Mouse (Mus musculus): Measurements from ENCODE around the gene Emid1. TPM values are rescaled to one million over a fixed set of nuclear protein-coding genes. Genes with fewer than 3 reads are reported as not detected.

Gene Emid1
- polyA plus RNA-seq, 1 experiment from 2014 or later, result 8.0 TPM

- Histone ChIP-seq H3K27ac (ENCODE audit: low read length) (no peak overlapping the region), H3K9me3 (replicated peaks; ENCODE audit: control insufficient read depth, low read length) (no peaks in the 10 kb centered on the region), H3K4me2 (ENCODE audit: low read depth, low read length) (no peak overlapping the region), H3K36me3 (ENCODE audit: control insufficient read depth, insufficient read depth) (no peaks in the 10 kb centered on the region), H3K9ac (ENCODE audit: low read length) (no peak overlapping the region), H3K4me1 (ENCODE audit: control insufficient read depth, insufficient read depth, low read length) (peaks cover 48% of the 10 kb centered on the region), H3K27me3 (ENCODE audit: control insufficient read depth, insufficient read depth, low read length) (peaks cover 59% of the 10 kb centered on the region), H3K4me3 (ENCODE audit: low read length) (no peak overlapping the region)
- WGBS, result 10% methylated on average over 27 of the region's 27 CpGs
- ATAC-seq (replicated peaks; ENCODE audit: extremely low read depth, insufficient read depth, low FRiP score), result no peak
Observed at GRCm38 (mm10) chr11:5059704-5060156, 92.3 kb downstream of the Emid1 start.

- no peak overlapping the region for H3K4me3 ChIP-seq (ENCODE audit: low read length)
- no peak overlapping the region for H3K4me2 ChIP-seq (ENCODE audit: low read depth, low read length)
Observed at GRCm38 (mm10) chr11:5059230-5059629, 92.8 kb downstream of the Emid1 start.

GRCm38 (mm10) chr11:5058783-5059182 is 93.3 kb downstream of the Emid1 start:
- peaks cover 39% of the 10 kb centered on the region for H3K4me1 ChIP-seq (ENCODE audit: control insufficient read depth, insufficient read depth, low read length)
- no peak overlapping the region for H3K4me3 ChIP-seq (ENCODE audit: low read length)
- ATAC-seq (replicated peaks; ENCODE audit: extremely low read depth, insufficient read depth, low FRiP score), result no peak
- WGBS, result 31% methylated on average over 9 of the region's 9 CpGs
- H3K27ac ChIP-seq (ENCODE audit: low read length), result no peak overlapping the region
- no peak overlapping the region for H3K4me2 ChIP-seq (ENCODE audit: low read depth, low read length)
- no peaks in the 10 kb centered on the region for H3K9me3 ChIP-seq (replicated peaks; ENCODE audit: control insufficient read depth, low read length)
- no peak overlapping the region for H3K9ac ChIP-seq (ENCODE audit: low read length)
- H3K27me3 ChIP-seq (ENCODE audit: control insufficient read depth, insufficient read depth, low read length), result peaks cover 59% of the 10 kb centered on the region
- H3K36me3 ChIP-seq (ENCODE audit: control insufficient read depth, insufficient read depth), result no peaks in the 10 kb centered on the region

More at GRCm38 (mm10) chr11:5059230-5059629, 92.8 kb downstream of the Emid1 start:
- Histone ChIP-seq H3K9me3 (replicated peaks; ENCODE audit: control insufficient read depth, low read length) (no peaks in the 10 kb centered on the region), H3K27me3 (ENCODE audit: control insufficient read depth, insufficient read depth, low read length) (peaks cover 59% of the 10 kb centered on the region), H3K27ac (ENCODE audit: low read length) (no peak overlapping the region), H3K36me3 (ENCODE audit: control insufficient read depth, insufficient read depth) (no peaks in the 10 kb centered on the region), H3K9ac (ENCODE audit: low read length) (no peak overlapping the region), H3K4me1 (ENCODE audit: control insufficient read depth, insufficient read depth, low read length) (peaks cover 44% of the 10 kb centered on the region)
- 24% methylated on average over 14 of the region's 14 CpGs for WGBS
- no peak for ATAC-seq (replicated peaks; ENCODE audit: extremely low read depth, insufficient read depth, low FRiP score)

GRCm38 (mm10) chr11:5057856-5058641 is 94.0 kb downstream of the Emid1 start, which contains the start of gene Rasl10a:
Rasl10a (plus strand) TSS chr11:5058128.
- Histone ChIP-seq H3K27ac (ENCODE audit: low read length) (no peak within 1 kb of the TSS), H3K4me1 (ENCODE audit: control insufficient read depth, insufficient read depth, low read length) (peaks cover 34% of the 10 kb centered on the region), H3K4me2 (ENCODE audit: low read depth, low read length) (peak within 1 kb of the TSS; percentile 99), H3K9me3 (replicated peaks; ENCODE audit: control insufficient read depth, low read length) (no peaks in the 10 kb centered on the region), H3K27me3 (ENCODE audit: control insufficient read depth, insufficient read depth, low read length) (peaks cover 59% of the 10 kb centered on the region), H3K9ac (ENCODE audit: low read length) (peak within 1 kb of the TSS; percentile 72), H3K36me3 (ENCODE audit: control insufficient read depth, insufficient read depth) (no peaks in the 10 kb centered on the region), H3K4me3 (ENCODE audit: low read length) (peak within 1 kb of the TSS; percentile 67)
- ATAC-seq (replicated peaks; ENCODE audit: extremely low read depth, insufficient read depth, low FRiP score), result 0 out of 2 replicates have a peak, but pooled peaks have one; percentile 2
- WGBS, result 2% methylated on average over 76 of the region's 77 CpGs

GRCm38 (mm10) chr11:5057541-5057855 is 94.6 kb downstream of the Emid1 start:
- Histone ChIP-seq H3K4me1 (ENCODE audit: control insufficient read depth, insufficient read depth, low read length) (peaks cover 29% of the 10 kb centered on the region), H3K36me3 (ENCODE audit: control insufficient read depth, insufficient read depth) (no peaks in the 10 kb centered on the region), H3K27ac (ENCODE audit: low read length) (no peak overlapping the region), H3K4me2 (ENCODE audit: low read depth, low read length) (peak overlapping the region; percentile 99), H3K4me3 (ENCODE audit: low read length) (peak overlapping the region; percentile 67), H3K9ac (ENCODE audit: low read length) (peak overlapping the region; percentile 72), H3K27me3 (ENCODE audit: control insufficient read depth, insufficient read depth, low read length) (peaks cover 55% of the 10 kb centered on the region), H3K9me3 (replicated peaks; ENCODE audit: control insufficient read depth, low read length) (no peaks in the 10 kb centered on the region)
- 29% methylated on average over 8 of the region's 8 CpGs for WGBS
- ATAC-seq (replicated peaks; ENCODE audit: extremely low read depth, insufficient read depth, low FRiP score), result no peak

- Histone ChIP-seq H3K4me3 (ENCODE audit: low read length) (no peak overlapping the region), H3K4me1 (ENCODE audit: control insufficient read depth, insufficient read depth, low read length) (peaks cover 25% of the 10 kb centered on the region), H3K4me2 (ENCODE audit: low read depth, low read length) (no peak overlapping the region), H3K27me3 (ENCODE audit: control insufficient read depth, insufficient read depth, low read length) (peaks cover 53% of the 10 kb centered on the region), H3K9ac (ENCODE audit: low read length) (no peak overlapping the region), H3K27ac (ENCODE audit: low read length) (no peak overlapping the region), H3K36me3 (ENCODE audit: control insufficient read depth, insufficient read depth) (no peaks in the 10 kb centered on the region), H3K9me3 (replicated peaks; ENCODE audit: control insufficient read depth, low read length) (no peaks in the 10 kb centered on the region)
- no peak for ATAC-seq (replicated peaks; ENCODE audit: extremely low read depth, insufficient read depth, low FRiP score)
- WGBS, result 73% methylated on average over 8 of the region's 8 CpGs
Observed at GRCm38 (mm10) chr11:5057064-5057463, 95.0 kb downstream of the Emid1 start.

Other genes starting within 250 kb of the Emid1 start
- gene Nefh, start 204.2 kb downstream of the Emid1 start, polyA plus RNA-seq (2015; fragmentation: Nextera tagmentation; extraction: Ambion mirVana), result 0.42 and 0.60 TPM in 2 replicates
- gene Ap1b1, start 165.4 kb downstream of the Emid1 start, polyA plus RNA-seq (2015; fragmentation: Nextera tagmentation; extraction: Ambion mirVana), result 44.4 and 45.1 TPM in 2 replicates
- 0.62 and 1.4 TPM in 2 replicates for gene Rasl10a, start 94.1 kb downstream of the Emid1 start, polyA plus RNA-seq (2015; fragmentation: Nextera tagmentation; extraction: Ambion mirVana)
- 16.4 and 19.1 TPM in 2 replicates for gene Gas2l1, start 86.9 kb downstream of the Emid1 start, polyA plus RNA-seq (2015; fragmentation: Nextera tagmentation; extraction: Ambion mirVana)
- 30.5 and 33.0 TPM in 2 replicates for gene Rhbdd3, start 53.3 kb downstream of the Emid1 start, polyA plus RNA-seq (2015; fragmentation: Nextera tagmentation; extraction: Ambion mirVana)
- 460 and 463 TPM in 2 replicates for gene Ewsr1, start 53.0 kb downstream of the Emid1 start, polyA plus RNA-seq (2015; fragmentation: Nextera tagmentation; extraction: Ambion mirVana)
- 28.1 and 34.0 TPM in 2 replicates for gene Kremen1, start 109.3 kb upstream of the Emid1 start, polyA plus RNA-seq (2015; fragmentation: Nextera tagmentation; extraction: Ambion mirVana)

Data from heart, embryonic 16.5 days (tissue).